Mouse (Mus musculus) embryonic facial prominence, embryonic 11.5 days (tissue): ENCODE data around the gene Proser3. TPM values are rescaled to one million over a fixed set of nuclear protein-coding genes. Genes with fewer than 3 reads are reported as not detected.

ENCODE experiments used
- ATAC-seq: fragments of 200-750 bp; cut with Nextera tagmentation; replicated peaks from 2 replicates; pipeline ENCODE4 v1.8.0; 2017; ENCODE audit warnings: low read depth; ENCODE audit not compliant: insufficient number of reproducible peaks, low FRiP score, low TSS enrichment
- DNase-seq: peaks from one replicate; pipeline ENCODE4 v3.0.0-alpha.2; 2015; ENCODE audit warnings: low spot score
- H3K27ac ChIP-seq: fragments of 300-500 bp; sonication (generic); replicated peaks from 2 replicates; pipeline ENCODE4 v1.5.1; 2014; ENCODE audit warnings: mild to moderate bottlenecking, low read depth, low read length, control low read depth
- H3K27me3 ChIP-seq: fragments of 300-500 bp; sonication (generic); 2 replicates; pipeline ENCODE4 v1.6.1; 2014; ENCODE audit warnings: mild to moderate bottlenecking, low read length, moderate library complexity, mixed read lengths; ENCODE audit not compliant: control insufficient read depth, insufficient read depth
- H3K36me3 ChIP-seq: fragments of 300-500 bp; sonication (generic); replicated peaks from 2 replicates; pipeline ENCODE4 v1.6.1; 2014; ENCODE audit warnings: low read depth, mild to moderate bottlenecking, low read length, moderate library complexity, mixed read lengths; ENCODE audit not compliant: control insufficient read depth, insufficient read depth
- H3K4me1 ChIP-seq: fragments of 300-500 bp; sonication (generic); 2 replicates; pipeline ENCODE4 v1.6.1; 2014; ENCODE audit warnings: low read length, mixed read lengths; ENCODE audit not compliant: control insufficient read depth, insufficient read depth
- H3K4me2 ChIP-seq: fragments of 300-500 bp; sonication (generic); 2 replicates; pipeline ENCODE4 v1.6.1; 2014; ENCODE audit warnings: low read depth, mild to moderate bottlenecking, control low read depth, low read length, moderate library complexity
- H3K4me3 ChIP-seq: fragments of 300-500 bp; sonication (generic); 2 replicates; pipeline ENCODE4 v1.5.1; 2014; ENCODE audit warnings: low read depth, low read length, control low read depth
- H3K9ac ChIP-seq: fragments of 300-500 bp; sonication (generic); replicated peaks from 2 replicates; pipeline ENCODE4 v1.6.1; 2014; ENCODE audit warnings: mild to moderate bottlenecking, control low read depth, low read length
- H3K9me3 ChIP-seq: fragments of 300-500 bp; sonication (generic); replicated peaks from 2 replicates; pipeline ENCODE4 v1.6.1; 2016; ENCODE audit warnings: mild to moderate bottlenecking, low read length, inconsistent platforms, mixed read lengths; ENCODE audit not compliant: control insufficient read depth
- WGBS: fragments of 180-500 bp; shearing (Covaris S2); extraction: QIAGEN DNeasy Blood & Tissue Kit; methylation state at CpG from one replicate; pipeline ENCODE4 v1.1.7; 2014; 5-methylcytosine and 5-hydroxymethylcytosine counted together
- polyA plus RNA-seq: library from polyadenylated mRNA; unstranded; fragments of >200 nt; fragmentation: Nextera tagmentation; extraction: Ambion mirVana; gene quantifications from 2 replicates; pipeline ENCODE4 v1.2.1, GENCODE M21; 2014

Proser3 gene
- 13.0 and 13.7 TPM in 2 replicates for polyA plus RNA-seq

DNA sequence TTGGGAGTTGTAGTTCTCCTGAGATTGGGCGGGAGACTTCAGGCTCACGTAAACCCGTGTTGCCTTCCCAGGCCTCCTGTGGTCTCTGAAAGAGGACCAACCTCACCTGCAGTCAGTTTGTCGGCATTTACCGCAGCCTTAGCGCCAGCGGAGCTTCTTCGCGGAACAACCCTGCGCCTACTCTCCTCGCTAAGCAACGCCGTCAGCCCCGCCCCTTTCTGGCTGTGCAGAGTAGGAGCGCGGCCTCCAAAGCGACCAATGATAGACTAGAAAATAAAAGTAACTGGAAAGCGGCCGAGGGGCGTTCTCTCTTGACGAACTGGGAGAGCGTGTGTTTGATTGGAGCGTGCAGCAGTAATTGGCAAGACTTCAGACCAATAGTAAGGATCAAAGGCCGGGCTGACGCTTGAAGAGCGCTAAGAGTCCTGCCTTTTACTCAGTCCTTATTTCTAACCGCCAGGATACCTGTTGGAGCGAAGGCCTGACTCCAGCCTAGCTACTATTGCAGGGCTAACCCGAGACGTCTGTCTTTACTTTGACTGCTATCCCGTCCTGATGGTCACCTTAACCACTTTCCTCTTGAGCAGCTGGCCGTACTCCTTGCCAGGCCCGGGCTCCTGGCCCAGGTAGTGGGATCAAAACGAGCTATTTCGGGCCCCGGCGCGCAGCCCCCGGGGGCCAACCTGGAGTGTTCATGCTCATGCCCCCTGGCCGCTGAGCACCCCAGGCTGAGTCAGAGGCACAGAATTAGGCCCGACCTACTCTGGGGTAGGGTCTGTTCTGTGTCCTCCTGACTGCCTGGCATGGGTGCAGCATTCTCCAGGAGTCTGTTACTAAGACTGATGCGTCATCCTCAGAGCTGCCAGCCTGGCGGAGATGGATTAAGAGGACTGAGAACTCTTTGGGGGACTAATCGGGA lies at the start of gene Proser3, which contains the start of gene Hspb6:
TSS of gene Proser3 (minus strand) at position 198 of the 919 bp plus-strand sequence.
TSS of gene Hspb6 (plus strand) at position 77 of the 919 bp plus-strand sequence.
- ATAC-seq = peak; percentile 91
- Histone ChIP-seq H3K9ac (peak within 1 kb of the TSS; percentile 79), H3K4me1 (peaks cover 8% of the 10 kb centered on the region), H3K4me2 (peak within 1 kb of the TSS; percentile 75), H3K36me3 (peaks cover 10% of the 10 kb centered on the region), H3K4me3 (peak within 1 kb of the TSS; percentile 63), H3K27ac (peak within 1 kb of the TSS; percentile 92), H3K27me3 (no peaks in the 10 kb centered on the region), H3K9me3 (no peaks in the 10 kb centered on the region)
- DNase-seq = peak; percentile 99
- 1% methylated on average over 44 of the region's 44 CpGs for WGBS

DNA sequence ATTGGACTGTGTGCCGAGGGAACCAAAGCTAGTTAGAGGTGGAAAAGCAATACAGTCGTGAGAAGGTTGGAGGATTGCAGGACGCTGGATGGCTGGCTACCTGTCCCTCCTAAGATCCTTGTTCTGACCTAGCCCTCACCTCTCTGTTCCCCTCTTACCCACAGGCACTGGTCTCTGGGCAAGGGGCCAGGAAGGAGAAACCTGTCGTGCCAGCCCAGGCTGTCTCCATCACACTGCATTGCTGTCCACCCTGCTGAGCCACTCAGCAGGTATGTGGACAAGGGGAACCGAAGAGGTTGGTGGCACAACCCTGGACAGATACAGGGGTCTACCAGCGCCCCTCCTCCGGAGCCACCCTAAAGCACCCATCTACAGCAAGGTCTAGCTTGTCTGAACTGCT lies 48.6 kb upstream of the Proser3 start:
- Histone ChIP-seq H3K36me3 (no peaks in the 10 kb centered on the region), H3K27ac (no peak overlapping the region), H3K9ac (no peak overlapping the region), H3K4me2 (no peak overlapping the region), H3K27me3 (no peaks in the 10 kb centered on the region), H3K9me3 (no peaks in the 10 kb centered on the region), H3K4me3 (no peak overlapping the region), H3K4me1 (no peaks in the 10 kb centered on the region)
- ATAC-seq = no peak
- 75% methylated on average over 7 of the region's 7 CpGs for WGBS
- no peak for DNase-seq

DNA sequence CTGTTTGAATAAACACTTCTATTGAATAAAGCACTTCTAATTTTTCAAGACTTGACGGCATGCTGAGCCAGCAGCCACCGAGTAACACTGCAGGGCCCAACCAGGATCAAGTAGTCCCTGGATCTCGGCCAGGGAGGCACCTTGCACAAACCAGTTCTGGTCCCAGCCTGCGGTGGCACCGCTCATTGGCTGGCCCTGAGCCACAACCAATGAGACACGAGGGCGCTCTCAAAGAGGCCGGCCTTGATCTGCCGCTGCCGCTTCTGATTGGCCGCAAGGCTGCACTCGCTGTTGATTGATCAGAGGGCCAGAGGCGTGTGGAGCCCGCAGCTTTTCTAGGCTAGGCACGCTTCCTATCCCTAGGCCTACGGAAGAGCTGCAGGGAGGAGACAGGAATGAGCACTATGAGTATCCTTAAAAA lies 47.8 kb upstream of the Proser3 start:
- H3K27me3 ChIP-seq = no peaks in the 10 kb centered on the region
- H3K4me3 ChIP-seq = no peak overlapping the region
- H3K4me1 ChIP-seq = no peaks in the 10 kb centered on the region
- H3K27ac ChIP-seq = no peak overlapping the region
- H3K9ac ChIP-seq = no peak overlapping the region
- no peaks in the 10 kb centered on the region for H3K9me3 ChIP-seq
- no peaks in the 10 kb centered on the region for H3K36me3 ChIP-seq
- H3K4me2 ChIP-seq = no peak overlapping the region
- peak; percentile 86 for DNase-seq
- ATAC-seq = peak; percentile 96
- WGBS = 1% methylated on average over 16 of the region's 16 CpGs

DNA sequence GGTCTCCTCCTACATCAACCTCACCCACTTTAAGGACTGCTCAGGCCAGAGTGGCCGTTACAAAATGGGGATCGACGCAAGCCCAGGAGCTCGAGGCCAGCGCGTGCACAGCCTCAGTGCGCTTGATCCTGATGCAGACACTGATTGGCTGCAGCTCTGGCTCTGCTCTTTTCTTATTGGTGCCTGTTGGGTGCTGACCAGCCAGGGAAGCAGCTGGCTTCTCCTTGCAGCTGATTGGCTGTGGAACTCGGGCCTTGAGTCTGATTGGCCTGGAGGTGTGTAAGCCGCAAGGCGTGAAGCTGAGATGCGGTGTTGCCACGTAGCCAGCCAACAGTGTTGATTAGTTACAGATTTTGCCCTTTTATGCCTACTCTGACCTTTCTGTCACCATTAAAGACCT lies 46.7 kb upstream of the Proser3 start, which contains the start of gene Zbtb32:
TSS of gene Zbtb32 (minus strand) at position 124 of the 400 bp plus-strand sequence.
- H3K4me1 ChIP-seq = no peaks in the 10 kb centered on the region
- no peak within 1 kb of the TSS for H3K27ac ChIP-seq
- no peak within 1 kb of the TSS for H3K4me2 ChIP-seq
- no peaks in the 10 kb centered on the region for H3K9me3 ChIP-seq
- WGBS = 94% methylated on average over 12 of the region's 12 CpGs
- DNase-seq = no peak
- no peaks in the 10 kb centered on the region for H3K27me3 ChIP-seq
- H3K9ac ChIP-seq = no peak within 1 kb of the TSS
- H3K4me3 ChIP-seq = no peak within 1 kb of the TSS
- H3K36me3 ChIP-seq = no peaks in the 10 kb centered on the region
- ATAC-seq = no peak

DNA sequence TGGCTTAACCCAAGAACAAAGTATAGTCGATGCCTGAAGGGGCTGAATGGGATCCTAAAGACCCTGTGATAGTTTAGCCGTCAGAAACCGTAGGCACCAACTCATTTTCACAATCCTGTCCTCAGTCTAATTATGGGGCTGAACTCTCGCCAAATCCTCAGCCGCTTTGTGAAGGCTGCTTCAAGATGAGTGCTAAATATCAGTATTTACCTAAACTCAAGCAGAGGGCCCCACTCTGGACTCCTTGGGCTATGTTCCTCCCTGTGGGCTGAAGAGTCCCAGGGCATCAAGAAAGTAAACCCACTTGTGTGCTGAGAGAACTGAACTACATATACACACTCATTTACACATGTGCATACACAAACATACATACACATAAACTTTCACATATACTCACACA lies 44.7 kb upstream of the Proser3 start:
- no peaks in the 10 kb centered on the region for H3K4me1 ChIP-seq
- no peaks in the 10 kb centered on the region for H3K36me3 ChIP-seq
- ATAC-seq (no peak), DNase-seq (no peak)
- no peaks in the 10 kb centered on the region for H3K9me3 ChIP-seq
- H3K4me2 ChIP-seq = no peak overlapping the region
- no peak overlapping the region for H3K4me3 ChIP-seq
- H3K27ac ChIP-seq = no peak overlapping the region
- no peak overlapping the region; the same call in 1 of the 2 replicates for H3K9ac ChIP-seq
- WGBS = 72% methylated on average over 5 of the region's 5 CpGs
- no peaks in the 10 kb centered on the region for H3K27me3 ChIP-seq

DNA sequence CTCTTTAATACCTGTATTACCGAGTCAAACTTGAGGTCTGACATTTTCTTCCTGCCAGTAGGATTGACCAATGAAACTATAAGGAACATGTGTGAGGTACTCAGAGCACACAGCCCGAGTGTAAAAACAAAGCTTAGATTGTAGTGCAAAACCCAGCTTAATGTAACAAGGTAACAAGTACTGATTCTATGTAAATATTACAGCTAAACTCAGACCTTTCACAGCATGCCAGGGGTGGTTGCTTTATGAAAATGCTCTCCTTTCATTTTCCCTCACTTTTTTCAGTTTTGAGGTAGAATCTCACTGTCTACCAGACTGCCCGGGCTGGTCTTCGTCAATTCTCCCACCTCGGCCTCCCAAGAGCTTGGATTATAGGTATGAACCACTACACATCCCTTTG lies 44.0 kb upstream of the Proser3 start:
- WGBS = 78% methylated on average over 5 of the region's 5 CpGs
- no peak overlapping the region for H3K4me3 ChIP-seq
- H3K4me1 ChIP-seq = no peaks in the 10 kb centered on the region
- no peaks in the 10 kb centered on the region for H3K36me3 ChIP-seq
- DNase-seq (no peak), ATAC-seq (no peak)
- no peak overlapping the region for H3K27ac ChIP-seq
- no peak overlapping the region for H3K9ac ChIP-seq
- no peak overlapping the region for H3K4me2 ChIP-seq
- no peaks in the 10 kb centered on the region for H3K27me3 ChIP-seq
- no peaks in the 10 kb centered on the region for H3K9me3 ChIP-seq

DNA sequence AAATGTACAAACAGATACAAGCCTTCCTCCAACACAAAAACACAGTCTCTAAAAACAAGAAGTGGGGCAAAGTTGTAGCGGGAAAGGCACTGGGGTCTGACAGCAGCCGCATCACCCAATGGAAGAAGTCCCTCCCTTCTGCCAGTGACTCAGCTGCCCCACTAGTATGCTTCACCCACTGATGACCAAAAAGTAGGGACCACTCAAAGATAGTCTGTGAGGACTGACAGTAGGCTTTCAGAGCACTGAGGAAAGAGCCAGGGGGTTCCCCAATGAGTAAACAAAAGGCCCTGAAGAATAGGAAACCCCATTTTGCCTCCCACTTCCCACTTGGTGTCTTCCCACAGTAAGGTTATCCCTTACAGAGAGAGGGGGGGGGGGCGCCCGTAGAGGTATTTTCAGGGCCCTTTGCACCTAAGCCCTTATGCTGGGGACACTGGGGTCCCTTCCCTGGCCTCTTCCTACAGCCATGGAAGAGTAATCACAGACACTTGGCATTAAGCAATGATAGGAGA lies 42.5 kb upstream of the Proser3 start:
- Histone ChIP-seq H3K9me3 (no peaks in the 10 kb centered on the region), H3K4me3 (no peak overlapping the region), H3K27me3 (no peaks in the 10 kb centered on the region), H3K4me2 (no peak overlapping the region), H3K9ac (no peak overlapping the region), H3K27ac (no peak overlapping the region), H3K36me3 (no peaks in the 10 kb centered on the region), H3K4me1 (no peaks in the 10 kb centered on the region; the same call in 1 of the 2 replicates)
- WGBS = 75% methylated on average over 4 of the region's 4 CpGs
- no peak for DNase-seq
- no peak for ATAC-seq
